ENCODE assay signal across 29 mouse cellular contexts in genomic region chr7:18241217-18241616, GRCm38 (mm10). TPM values are rescaled to one million over a fixed set of nuclear protein-coding genes. Genes with fewer than 3 reads are reported as not detected.
"Had no signal": no experiment of that assay in that cellular context is flagged by ENCODE, and none has a peak within 500 bp of the region (broad histone marks: within the 10 kb centered on the region; RNA-seq: fewer than 3 reads in every experiment).

No protein-coding gene starts in this region.

- DNase-seq: kidney, adult 2 months; kidney, postnatal 25 days; layer of hippocampus, adult 9-11 months; liver, embryonic 13.5 days; lung, adult 2 months; lung, postnatal 14 days; lung, postnatal 4 days; right cerebral cortex, postnatal 25 days; spleen, adult 18-20 months; thymus, postnatal 25 days had no signal

- H3K9ac ChIP-seq: liver, embryonic 13.5 days; midbrain, embryonic 13.5 days; stomach, embryonic 15.5 days had no signal

- H3K27ac ChIP-seq: kidney, postnatal 0 days; layer of hippocampus, adult 2 months; liver, embryonic 13.5 days; midbrain, embryonic 10.5 days; midbrain, embryonic 13.5 days; stomach, embryonic 15.5 days had no signal

- H3K9me3 ChIP-seq: liver, embryonic 13.5 days; stomach, embryonic 15.5 days had no signal

- H3K4me1 ChIP-seq: liver, embryonic 13.5 days; midbrain, embryonic 10.5 days; midbrain, embryonic 13.5 days; stomach, embryonic 15.5 days had no signal

- H3K36me3 ChIP-seq: liver, embryonic 13.5 days; midbrain, embryonic 10.5 days; midbrain, embryonic 13.5 days; stomach, embryonic 15.5 days had no signal

- ATAC-seq: midbrain, embryonic 13.5 days; midbrain, embryonic 16.5 days had no signal

- H3K4me3 ChIP-seq: layer of hippocampus, adult 2 months; liver, embryonic 13.5 days; midbrain, embryonic 10.5 days; midbrain, embryonic 13.5 days; stomach, embryonic 15.5 days had no signal

- H3K4me2 ChIP-seq: liver, embryonic 13.5 days; midbrain, embryonic 13.5 days; stomach, embryonic 15.5 days had no signal

- H3K27me3 ChIP-seq: liver, embryonic 13.5 days; midbrain, embryonic 13.5 days; stomach, embryonic 15.5 days had no signal

RNA-seq across cellular contexts. Expression of gene Mill1, which starts 3.9 kb away (rescaled TPM):
- total RNA-seq: layer of hippocampus, adult 2 months; layer of hippocampus, postnatal 25 days; left cerebral cortex, adult 18-20 months; left cerebral cortex, postnatal 25 days; liver, adult 2 months; megakaryocyte progenitor cell, adult 5-6 weeks had no signal
- polyA plus RNA-seq: kidney, embryonic 14.5 days; kidney, postnatal 0 days; large intestine, adult 2 months; limb, embryonic 11.5 days; liver, adult 2 months; liver, embryonic 13.5 days; liver, embryonic 16.5 days; lung, adult 2 months; lung, embryonic 16.5 days; midbrain, embryonic 10.5 days; midbrain, embryonic 13.5 days; midbrain, embryonic 16.5 days; neural tube, embryonic 11.5 days; neural tube, embryonic 14.5 days; stomach, embryonic 15.5 days; urinary bladder, adult 2 months had no signal
